Mouse (Mus musculus) left cerebral cortex, postnatal 10 days (tissue): ENCODE data around the gene Borcs8. TPM values are rescaled to one million over a fixed set of nuclear protein-coding genes. Genes with fewer than 3 reads are reported as not detected.
A peak's percentile ranks its signal among the peaks of the same experiment; 100 is the strongest.

Experiments
- DNase-seq, 2 experiments: peaks; one replicate each; pipeline ENCODE4 v3.0.0; 2021 to 2022; ENCODE audit warnings: low spot score in 2 of 2, mixed read lengths in 1 of 2; ENCODE audit errors: extremely low spot score in 1 of 2
- intact Hi-C: fragments of 180-260 bp; cut with DNase I; formaldehyde crosslinking; loops from one replicate; pipeline ENCODE4 v1.15.1; 2025
- microRNA-seq: library from miRNA; unstranded; fragments of <30 nt; microRNA quantifications from one replicate; pipeline ENCODE4 v1.2.0, GENCODE M21; 2022
- total RNA-seq, 2 experiments: library from RNA; stranded (reverse); gene quantifications; 2 replicates each; pipeline ENCODE4 v1.2.3; 2021

The Borcs8 gene
- total RNA-seq, 2 experiments from 2014 or later: 40.7 to 42.3 TPM

DNA sequence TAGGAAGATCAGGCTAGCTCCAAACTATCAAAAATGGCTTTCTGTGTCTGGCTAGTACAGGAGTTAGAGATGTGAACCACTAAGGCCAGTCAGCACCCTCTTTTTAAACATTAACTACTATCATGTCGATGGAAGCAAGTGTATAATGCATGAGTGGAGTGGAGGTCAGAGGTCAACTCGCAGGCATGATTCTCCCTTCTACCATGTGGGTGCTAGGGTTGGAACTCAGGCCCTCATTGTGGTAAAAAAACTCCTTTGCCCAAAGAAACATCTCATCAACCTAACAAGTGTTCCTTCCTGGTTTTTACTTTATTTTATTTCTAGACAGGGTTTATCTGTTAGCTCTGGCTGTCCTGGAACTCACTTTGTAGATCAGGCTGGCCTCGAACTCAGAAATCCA is 31.4 kb downstream of the Borcs8 start:
- DNase-seq: no peak
- intact Hi-C loops: no loop called here

DNA sequence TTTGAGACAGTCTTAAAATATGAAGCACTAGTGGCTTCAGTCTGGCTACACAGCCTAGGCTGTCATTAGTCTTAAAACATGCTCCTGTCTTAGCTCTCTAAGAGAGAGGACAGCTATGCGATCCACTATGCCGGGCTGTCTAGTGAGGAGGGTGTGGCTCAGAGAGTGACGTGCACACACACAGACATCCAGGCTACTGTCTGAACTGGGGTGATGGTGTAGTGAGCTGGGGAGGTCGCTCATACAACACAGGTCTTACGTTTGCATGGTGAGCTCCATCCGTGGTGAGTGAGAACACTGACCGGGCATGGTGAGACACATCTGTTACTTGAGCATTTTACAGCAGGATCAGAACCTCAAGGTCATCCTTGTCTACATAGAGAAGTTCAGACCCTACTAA is 31.9 kb downstream of the Borcs8 start:
- intact Hi-C loops: no loop called here
- DNase-seq: no peak

DNA sequence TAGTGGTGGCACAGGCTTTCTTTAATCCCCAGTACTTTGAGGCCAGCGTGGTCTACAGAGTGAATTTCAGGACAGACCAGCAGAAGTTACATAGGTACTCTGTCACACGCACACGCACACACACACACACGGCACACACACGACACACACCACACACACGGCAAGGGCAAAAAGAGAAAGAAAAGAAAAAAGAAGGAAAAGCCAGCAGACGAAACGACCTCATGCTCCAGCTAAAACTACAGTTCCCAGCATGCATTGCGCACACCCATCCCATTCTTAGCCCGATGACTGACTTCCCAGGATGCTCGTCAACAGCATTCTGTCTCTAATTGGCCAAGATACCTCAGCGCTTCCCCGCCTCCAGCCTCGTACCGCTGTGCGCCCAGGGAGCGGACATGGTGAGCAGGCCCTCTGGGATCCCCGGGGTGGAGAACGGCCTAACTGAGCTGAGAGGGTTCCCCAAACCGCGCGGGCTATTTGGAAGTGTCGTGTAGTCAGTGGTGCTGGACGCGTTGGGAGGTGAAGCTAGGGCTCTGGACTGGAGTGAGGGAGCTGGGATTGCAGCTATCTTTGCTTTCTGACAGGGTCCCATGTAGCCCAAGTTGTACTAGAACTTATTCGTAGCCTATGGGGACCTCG is 32.9 kb downstream of the Borcs8 start, which contains the start of gene Tmem161a:
Gene Tmem161a, plus strand, starts transcription at position 314 of the 639 bp plus-strand sequence.
- intact Hi-C loops: no loop called here

DNA sequence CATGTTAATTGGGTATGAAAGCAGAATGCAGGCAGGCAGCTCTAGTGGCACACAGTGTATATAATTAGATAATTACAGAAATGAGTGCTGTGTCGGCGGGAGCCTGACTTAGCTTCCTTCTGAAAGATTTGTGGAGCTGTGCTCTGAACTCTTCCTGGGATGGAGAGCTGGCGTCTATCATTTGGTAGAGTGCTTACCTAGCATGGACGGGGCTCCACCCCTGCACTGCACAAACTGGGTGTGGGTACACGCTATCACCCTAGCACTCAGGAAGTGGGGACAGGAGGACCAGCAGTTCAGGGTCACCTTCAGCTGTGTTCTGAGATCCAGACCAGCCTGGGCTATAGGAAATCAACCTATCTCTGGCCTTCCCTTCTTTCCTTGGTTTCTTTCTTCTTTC is 34.0 kb downstream of the Borcs8 start:
- intact Hi-C loops: no loop called here
- DNase-seq: no peak

More for the DNA sequence above, 32.9 kb downstream of the Borcs8 start, which contains the start of gene Tmem161a:
- peak; percentile 93 to 94 for DNase-seq

GRCm38 (mm10) chr8:70174079-70174478 is 34.8 kb downstream of the Borcs8 start:
- intact Hi-C loops: no loop called here
- no peak for DNase-seq

- intact Hi-C loops: no loop called here
- DNase-seq: no peak
Measured at GRCm38 (mm10) chr8:70178231-70178630, 38.9 kb downstream of the Borcs8 start.

- DNase-seq: no peak
- intact Hi-C loops: no loop called here
Measured at GRCm38 (mm10) chr8:70179082-70179481, 39.8 kb downstream of the Borcs8 start.

- no peak for DNase-seq
- intact Hi-C loops: no loop called here
Measured at GRCm38 (mm10) chr8:70181212-70181902, 42.1 kb downstream of the Borcs8 start.

DNA sequence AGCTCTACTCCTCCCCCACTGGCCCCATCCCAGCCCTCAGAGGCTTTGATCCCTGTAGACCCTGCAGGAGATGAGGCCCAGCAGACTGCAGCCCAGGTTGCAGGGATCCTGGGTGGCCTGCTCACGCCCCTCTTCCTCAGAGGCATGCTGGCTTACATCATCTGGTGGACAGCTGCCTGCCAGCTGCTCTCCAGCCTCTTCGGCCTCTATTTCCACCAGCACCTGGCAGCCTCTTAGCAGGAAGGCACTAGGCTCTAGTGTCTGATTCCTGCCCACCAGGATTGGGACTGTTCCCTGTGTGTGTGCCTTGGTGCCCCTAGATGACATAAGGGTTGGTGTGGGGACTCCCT is 42.6 kb downstream of the Borcs8 start:
- intact Hi-C loops: no loop called here
- no peak for DNase-seq

GRCm38 (mm10) chr8:70183194-70183593 is 43.9 kb downstream of the Borcs8 start:
- no peak for DNase-seq
- intact Hi-C loops: no loop called here

- intact Hi-C loops: no loop called here
Measured at GRCm38 (mm10) chr8:70188707-70189106, 49.4 kb downstream of the Borcs8 start.

DNA sequence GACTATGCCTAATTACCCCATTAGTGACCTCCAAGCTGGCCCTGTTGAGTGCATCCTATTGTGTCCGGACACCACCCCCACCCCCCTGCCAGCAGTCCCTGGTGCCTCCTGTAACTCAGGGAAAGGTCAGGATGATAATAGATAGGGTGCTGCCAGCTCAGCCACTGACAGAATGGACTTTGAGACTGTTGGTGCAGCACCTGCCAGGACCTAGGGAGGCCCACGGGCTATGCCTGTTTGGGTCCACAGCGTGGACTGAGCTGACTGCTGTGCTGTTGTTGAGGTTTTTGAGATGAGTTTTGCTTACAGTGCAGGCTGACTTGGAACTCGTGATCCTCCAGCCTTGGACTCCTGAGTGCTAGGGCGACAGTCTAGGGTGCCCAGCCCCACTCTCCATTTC is 53.9 kb downstream of the Borcs8 start:
- no peak for DNase-seq
- intact Hi-C loops: no loop called here

More at GRCm38 (mm10) chr8:70188707-70189106, 49.4 kb downstream of the Borcs8 start:
- no peak for DNase-seq

DNA sequence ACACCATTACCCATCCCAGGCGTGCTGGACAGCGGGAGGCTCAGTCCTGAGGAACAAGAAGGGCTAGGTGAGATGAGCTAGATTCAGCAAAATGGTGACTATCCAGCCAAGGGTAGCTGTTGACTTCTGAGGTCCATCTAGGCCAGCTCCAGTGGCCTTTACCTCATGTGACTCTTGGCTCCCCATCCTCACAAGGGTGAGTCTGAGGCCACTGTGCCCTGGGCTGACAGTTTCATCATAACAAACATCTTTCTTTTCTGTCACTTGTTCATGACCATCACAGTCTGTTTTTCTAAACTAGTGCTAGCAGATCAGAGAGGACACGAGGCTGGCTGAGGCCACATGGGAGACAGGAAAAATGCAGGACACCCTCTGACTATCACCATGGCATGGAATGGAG is 54.9 kb downstream of the Borcs8 start:
- intact Hi-C loops: no loop called here
- no peak for DNase-seq

GRCm38 (mm10) chr8:70195762-70196161 is 56.5 kb downstream of the Borcs8 start:
- no peak for DNase-seq
- intact Hi-C loops: no loop called here

Small RNA genes lying within 50 kb of the gene (microRNA-seq; reads per million reads assigned to microRNA genes)
- 19.5 reads per million, percentile 39 among the genes with 10 or more reads in this experiment for gene Mir7066

Other genes with a start within 250 kb of the Borcs8 start
- gene Tssk6, start 237.3 kb upstream of the Borcs8 start, total RNA-seq: under 1 TPM; 0.26 to 0.53 TPM
- gene Ndufa13, start 236.9 kb upstream of the Borcs8 start, total RNA-seq: 100 to 1,000 TPM; 111 to 119 TPM
- 10 to 100 TPM; 16.9 to 17.5 TPM for gene Yjefn3, start 236.8 kb upstream of the Borcs8 start, total RNA-seq
- 10 to 100 TPM; 24.8 to 30.0 TPM for gene Gatad2a, start 143.1 kb upstream of the Borcs8 start, total RNA-seq
- 10 to 100 TPM; 81.6 to 82.9 TPM for gene Mau2, start 96.8 kb upstream of the Borcs8 start, total RNA-seq
- gene Sugp1, start 96.7 kb upstream of the Borcs8 start, total RNA-seq: 10 to 100 TPM; 51.6 to 56.7 TPM
- gene Tm6sf2, start 66.6 kb upstream of the Borcs8 start, total RNA-seq: 1 to 10 TPM; 1.4 TPM
- 1 to 10 TPM; 3.0 to 6.5 TPM for gene Hapln4, start 56.0 kb upstream of the Borcs8 start, total RNA-seq
- gene Ncan, start 18.6 kb upstream of the Borcs8 start, total RNA-seq: 100 to 1,000 TPM; 392 to 416 TPM
- 10 to 100 TPM; 32.7 to 33.6 TPM for gene Nr2c2ap, start 8.2 kb upstream of the Borcs8 start, total RNA-seq
- gene Rfxank, start 345 bp upstream of the Borcs8 start, total RNA-seq: 10 to 100 TPM in 1 of 2 experiments, 1 to 10 TPM in 1; 8.3 to 10.9 TPM
- under 1 TPM in 1 of 2 experiments, not detected in 1; 0.59 TPM for gene Mef2b, start 212 bp downstream of the Borcs8 start, total RNA-seq
- 10 to 100 TPM; 49.0 to 55.7 TPM for gene Tmem161a, start 32.9 kb downstream of the Borcs8 start, total RNA-seq
- gene Slc25a42, start 72.8 kb downstream of the Borcs8 start, total RNA-seq: 10 to 100 TPM; 26.1 to 26.6 TPM
- 100 to 1,000 TPM; 134 to 140 TPM for gene Sugp2, start 94.7 kb downstream of the Borcs8 start, total RNA-seq
- 10 to 100 TPM; 84.6 to 85.4 TPM for gene Armc6, start 95.0 kb downstream of the Borcs8 start, total RNA-seq
- 1 to 10 TPM; 7.9 to 9.4 TPM for gene Homer3, start 143.3 kb downstream of the Borcs8 start, total RNA-seq
- gene Ddx49, start 163.0 kb downstream of the Borcs8 start, total RNA-seq: 10 to 100 TPM; 64.9 to 65.2 TPM
- 100 to 1,000 TPM; 124 to 134 TPM for gene Cope, start 163.0 kb downstream of the Borcs8 start, total RNA-seq
- gene Cers1, start 176.3 kb downstream of the Borcs8 start, total RNA-seq: 10 to 100 TPM; 97.9 to 98.4 TPM
- 10 to 100 TPM in 1 of 2 experiments, 1 to 10 TPM in 1; 6.6 to 13.0 TPM for gene Gdf1, start 190.3 kb downstream of the Borcs8 start, total RNA-seq
- 10 to 100 TPM; 46.9 to 48.1 TPM for gene Upf1, start 213.8 kb downstream of the Borcs8 start, total RNA-seq
- gene Comp, start 234.1 kb downstream of the Borcs8 start, total RNA-seq: under 1 TPM in 1 of 2 experiments, not detected in 1; 0.14 TPM